Mouse (Mus musculus): Measurements from ENCODE around the gene Ltb4r1. TPM values are rescaled to one million over a fixed set of nuclear protein-coding genes. Genes with fewer than 3 reads are reported as not detected.

Gene Ltb4r1
- polyA plus RNA-seq, 1 experiment from 2014 or later, result not detected

Other genes starting within 250 kb of the Ltb4r1 start
- 0.24 TPM in 1 of 2 replicates, not detected in the other for gene Nrl, start 241.0 kb upstream of the Ltb4r1 start, polyA plus RNA-seq (2014; fragmentation: Nextera tagmentation; extraction: Ambion mirVana)
- 15.8 and 16.2 TPM in 2 replicates for gene Pck2, start 225.7 kb upstream of the Ltb4r1 start, polyA plus RNA-seq (2014; fragmentation: Nextera tagmentation; extraction: Ambion mirVana)
- 133 and 134 TPM in 2 replicates for gene Dcaf11, start 206.0 kb upstream of the Ltb4r1 start, polyA plus RNA-seq (2014; fragmentation: Nextera tagmentation; extraction: Ambion mirVana)
- gene A730061H03Rik, start 205.6 kb upstream of the Ltb4r1 start, polyA plus RNA-seq (2014; fragmentation: Nextera tagmentation; extraction: Ambion mirVana), result 1.7 and 2.1 TPM in 2 replicates
- gene Fitm1, start 190.3 kb upstream of the Ltb4r1 start, polyA plus RNA-seq (2014; fragmentation: Nextera tagmentation; extraction: Ambion mirVana), result not detected in 2 replicates
- 189 and 217 TPM in 2 replicates for gene Psme1, start 187.8 kb upstream of the Ltb4r1 start, polyA plus RNA-seq (2014; fragmentation: Nextera tagmentation; extraction: Ambion mirVana)
- gene Emc9, start 180.7 kb upstream of the Ltb4r1 start, polyA plus RNA-seq (2014; fragmentation: Nextera tagmentation; extraction: Ambion mirVana), result 17.3 and 32.8 TPM in 2 replicates
- gene Psme2, start 174.8 kb upstream of the Ltb4r1 start, polyA plus RNA-seq (2014; fragmentation: Nextera tagmentation; extraction: Ambion mirVana), result 165 and 182 TPM in 2 replicates
- gene Rnf31, start 174.3 kb upstream of the Ltb4r1 start, polyA plus RNA-seq (2014; fragmentation: Nextera tagmentation; extraction: Ambion mirVana), result 15.6 and 17.1 TPM in 2 replicates
- gene Irf9, start 162.4 kb upstream of the Ltb4r1 start, polyA plus RNA-seq (2014; fragmentation: Nextera tagmentation; extraction: Ambion mirVana), result 7.2 and 11.5 TPM in 2 replicates
- 2.6 and 8.2 TPM in 2 replicates for gene Rec8, start 147.9 kb upstream of the Ltb4r1 start, polyA plus RNA-seq (2014; fragmentation: Nextera tagmentation; extraction: Ambion mirVana)
- 107 and 111 TPM in 2 replicates for gene Ipo4, start 130.0 kb upstream of the Ltb4r1 start, polyA plus RNA-seq (2014; fragmentation: Nextera tagmentation; extraction: Ambion mirVana)
- 2.6 and 4.1 TPM in 2 replicates for gene Gm49378, start 128.1 kb upstream of the Ltb4r1 start, polyA plus RNA-seq (2014; fragmentation: Nextera tagmentation; extraction: Ambion mirVana)
- 44.7 and 53.8 TPM in 2 replicates for gene Tm9sf1, start 122.2 kb upstream of the Ltb4r1 start, polyA plus RNA-seq (2014; fragmentation: Nextera tagmentation; extraction: Ambion mirVana)
- gene Tssk4, start 115.8 kb upstream of the Ltb4r1 start, polyA plus RNA-seq (2014; fragmentation: Nextera tagmentation; extraction: Ambion mirVana), result 0.35 and 0.47 TPM in 2 replicates
- gene Mdp1, start 105.5 kb upstream of the Ltb4r1 start, polyA plus RNA-seq (2014; fragmentation: Nextera tagmentation; extraction: Ambion mirVana), result 74.8 and 78.9 TPM in 2 replicates
- 41.0 and 42.3 TPM in 2 replicates for gene Gmpr2, start 94.0 kb upstream of the Ltb4r1 start, polyA plus RNA-seq (2014; fragmentation: Nextera tagmentation; extraction: Ambion mirVana)
- 529 and 660 TPM in 2 replicates for gene Nedd8, start 93.8 kb upstream of the Ltb4r1 start, polyA plus RNA-seq (2014; fragmentation: Nextera tagmentation; extraction: Ambion mirVana)
- gene Tinf2, start 84.1 kb upstream of the Ltb4r1 start, polyA plus RNA-seq (2014; fragmentation: Nextera tagmentation; extraction: Ambion mirVana), result 23.4 and 26.9 TPM in 2 replicates
- 0.14 and 0.36 TPM in 2 replicates for gene Tgm1, start 52.0 kb upstream of the Ltb4r1 start, polyA plus RNA-seq (2014; fragmentation: Nextera tagmentation; extraction: Ambion mirVana)
- gene Rabggta, start 43.7 kb upstream of the Ltb4r1 start, polyA plus RNA-seq (2014; fragmentation: Nextera tagmentation; extraction: Ambion mirVana), result 39.4 and 48.5 TPM in 2 replicates
- 60.1 and 65.1 TPM in 2 replicates for gene Dhrs1, start 20.3 kb upstream of the Ltb4r1 start, polyA plus RNA-seq (2014; fragmentation: Nextera tagmentation; extraction: Ambion mirVana)
- 25.0 and 31.2 TPM in 2 replicates for gene Nop9, start 20.3 kb upstream of the Ltb4r1 start, polyA plus RNA-seq (2014; fragmentation: Nextera tagmentation; extraction: Ambion mirVana)
- 0.18 and 0.19 TPM in 2 replicates for gene Cideb, start 7.5 kb upstream of the Ltb4r1 start, polyA plus RNA-seq (2014; fragmentation: Nextera tagmentation; extraction: Ambion mirVana)
- 0.32 and 0.69 TPM in 2 replicates for gene Ltb4r2, start 4.5 kb upstream of the Ltb4r1 start, polyA plus RNA-seq (2014; fragmentation: Nextera tagmentation; extraction: Ambion mirVana)
- 2.4 and 3.2 TPM in 2 replicates for gene Adcy4, start 18.1 kb downstream of the Ltb4r1 start, polyA plus RNA-seq (2014; fragmentation: Nextera tagmentation; extraction: Ambion mirVana)
- gene Ripk3, start 22.9 kb downstream of the Ltb4r1 start, polyA plus RNA-seq (2014; fragmentation: Nextera tagmentation; extraction: Ambion mirVana), result 0.77 and 1.8 TPM in 2 replicates
- gene Nfatc4, start 57.2 kb downstream of the Ltb4r1 start, polyA plus RNA-seq (2014; fragmentation: Nextera tagmentation; extraction: Ambion mirVana), result 6.2 and 8.7 TPM in 2 replicates
- 6.5 and 11.2 TPM in 2 replicates for gene Nynrin, start 88.0 kb downstream of the Ltb4r1 start, polyA plus RNA-seq (2014; fragmentation: Nextera tagmentation; extraction: Ambion mirVana)
- 0.19 and 0.20 TPM in 2 replicates for gene Cbln3, start 118.4 kb downstream of the Ltb4r1 start, polyA plus RNA-seq (2014; fragmentation: Nextera tagmentation; extraction: Ambion mirVana)
- gene Khnyn, start 119.0 kb downstream of the Ltb4r1 start, polyA plus RNA-seq (2014; fragmentation: Nextera tagmentation; extraction: Ambion mirVana), result 6.5 and 7.1 TPM in 2 replicates
- 125 and 142 TPM in 2 replicates for gene Sdr39u1, start 134.3 kb downstream of the Ltb4r1 start, polyA plus RNA-seq (2014; fragmentation: Nextera tagmentation; extraction: Ambion mirVana)
- gene Cma1, start 178.7 kb downstream of the Ltb4r1 start, polyA plus RNA-seq (2014; fragmentation: Nextera tagmentation; extraction: Ambion mirVana), result 0.26 TPM in 1 of 2 replicates, not detected in the other
- not detected in 2 replicates for gene Cma2, start 185.0 kb downstream of the Ltb4r1 start, polyA plus RNA-seq (2014; fragmentation: Nextera tagmentation; extraction: Ambion mirVana)

All from midbrain, embryonic 14.5 days (tissue).